Mouse (Mus musculus) thymus, adult 2 months (tissue): ENCODE results near the gene Rapgef3.
A peak's percentile ranks its signal among the peaks of the same experiment; 100 is the strongest.

ENCODE experiments used
- CTCF ChIP-seq: fragments of 200-500 bp; IDR thresholded peaks from 2 replicates; pipeline ENCODE4 v1.5.1; 2012; ENCODE audit warnings: mild to moderate bottlenecking, control low read depth, low read length, moderate library complexity, borderline replicate concordance; ENCODE audit not compliant: control insufficient read depth, poor library complexity, insufficient read depth; ENCODE audit errors: extremely low read depth
- POLR2A ChIP-seq: fragments of 200-500 bp; IDR thresholded peaks from 2 replicates; pipeline ENCODE4 v1.6.1; 2012; ENCODE audit warnings: mild to moderate bottlenecking, low read length, control low read depth, moderate library complexity; ENCODE audit not compliant: control insufficient read depth, poor library complexity, insufficient read depth; ENCODE audit errors: extremely low read depth

DNA sequence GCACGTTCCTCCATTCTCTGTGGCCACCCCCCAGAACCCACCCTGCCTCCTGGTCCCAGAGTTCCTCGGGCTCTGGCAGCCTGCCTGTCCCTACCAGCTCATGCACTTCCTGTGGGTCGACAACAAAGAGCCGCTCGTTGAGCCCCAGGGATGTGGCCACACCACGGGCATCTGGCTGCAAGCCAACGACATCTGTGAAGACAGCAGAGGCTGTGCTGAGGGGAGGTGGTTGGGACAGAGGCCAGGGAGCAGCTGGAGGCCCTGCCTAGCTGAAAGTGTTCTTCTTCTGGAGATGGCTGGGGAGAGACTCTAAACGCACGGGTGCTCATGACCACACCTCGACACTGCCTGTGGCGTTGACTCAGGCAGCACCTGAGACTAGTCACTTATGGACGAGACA, 17.1 kb downstream of the Rapgef3 start:
- TF ChIP-seq CTCF (peak; percentile 57; the same call in 1 of the 2 replicates), POLR2A (peak; percentile 46; the same call in 1 of the 2 replicates)
